Mouse (Mus musculus) activated CD4-positive, CD25-positive, alpha-beta regulatory T cell, adult 9 weeks (primary cell): ENCODE data around the gene Ceacam5. TPM values are rescaled to one million over a fixed set of nuclear protein-coding genes. Genes with fewer than 3 reads are reported as not detected.

Experiments used
- polyA plus RNA-seq: library from polyadenylated mRNA; unstranded; fragments of 100-300 nt; shearing (Covaris generic); gene quantifications from one replicate; pipeline ENCODE4 v1.2.1, GENCODE M21; 2017

Gene Ceacam5
- not detected for polyA plus RNA-seq

GRCm38 (mm10) chr7:17712938-17713337 lies at the start of gene Ceacam5:
Gene Ceacam5 (plus strand): TSS chr7:17713238.

Other genes starting within 250 kb of the Ceacam5 start
- gene Ceacam14, start 99.4 kb downstream of the Ceacam5 start, polyA plus RNA-seq, result not detected
- gene Gm5155, start 158.5 kb downstream of the Ceacam5 start, polyA plus RNA-seq, result not detected